Mouse (Mus musculus): ENCODE data around the gene Rab33a.

Gene Rab33a

DNA sequence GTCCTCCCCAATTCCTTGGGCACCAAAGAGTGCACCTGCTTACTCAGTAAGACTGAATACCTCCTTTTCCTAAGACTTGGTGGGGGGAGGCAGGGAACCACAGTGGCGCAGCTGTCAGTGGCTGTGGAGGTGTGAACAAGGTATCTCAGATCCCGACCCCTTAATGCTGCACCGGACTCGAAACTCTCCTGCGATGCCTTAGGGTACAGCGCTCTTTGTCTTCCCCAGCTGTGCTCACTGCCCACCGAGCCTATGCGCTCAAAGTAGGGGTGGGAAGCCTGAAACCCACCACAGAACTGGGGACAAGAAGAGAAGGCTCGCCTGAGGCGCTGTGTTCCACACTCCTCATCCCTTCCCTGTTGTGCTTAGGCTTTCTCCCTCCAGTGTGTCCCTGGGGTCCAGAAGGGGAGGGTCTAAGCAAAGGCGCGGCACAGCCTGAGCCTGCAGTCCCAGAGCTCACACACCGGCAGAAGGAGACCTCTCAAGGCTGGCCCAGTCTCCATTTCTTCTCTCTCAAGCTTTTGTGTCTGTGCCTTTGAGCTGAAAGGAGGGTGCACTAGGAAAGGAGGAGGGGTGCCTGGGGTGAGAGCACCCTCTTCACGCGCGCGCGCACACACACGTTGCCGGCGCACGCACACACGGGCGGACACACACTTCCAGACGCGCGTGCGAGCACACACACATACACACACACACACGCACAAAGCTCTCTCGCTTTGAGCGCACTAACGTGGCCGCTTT is at the start of gene Rab33a:
Gene Rab33a, plus strand, starts transcription at position 478 of the 741 bp plus-strand sequence.
- DNase-seq, result no peak

DNA sequence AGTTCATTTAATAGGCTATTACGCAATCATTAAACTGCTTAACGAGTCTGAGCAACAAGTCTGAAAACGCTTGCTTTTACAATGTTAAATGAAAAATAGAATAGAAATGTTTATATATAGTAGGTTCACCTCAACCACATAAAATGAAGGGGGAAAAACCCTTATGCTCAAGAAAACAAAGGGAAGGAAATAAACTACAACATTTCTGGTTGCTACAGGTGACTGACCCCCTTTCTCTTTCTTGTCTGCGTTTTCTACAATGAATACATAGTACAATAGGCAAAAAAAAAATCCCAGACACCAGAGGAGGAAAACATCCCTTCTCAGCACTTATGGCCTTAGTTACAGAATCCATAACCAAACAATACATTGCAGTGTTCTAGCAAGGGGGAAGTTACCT is 38.0 kb upstream of the Rab33a start:
- no peak for DNase-seq

DNA sequence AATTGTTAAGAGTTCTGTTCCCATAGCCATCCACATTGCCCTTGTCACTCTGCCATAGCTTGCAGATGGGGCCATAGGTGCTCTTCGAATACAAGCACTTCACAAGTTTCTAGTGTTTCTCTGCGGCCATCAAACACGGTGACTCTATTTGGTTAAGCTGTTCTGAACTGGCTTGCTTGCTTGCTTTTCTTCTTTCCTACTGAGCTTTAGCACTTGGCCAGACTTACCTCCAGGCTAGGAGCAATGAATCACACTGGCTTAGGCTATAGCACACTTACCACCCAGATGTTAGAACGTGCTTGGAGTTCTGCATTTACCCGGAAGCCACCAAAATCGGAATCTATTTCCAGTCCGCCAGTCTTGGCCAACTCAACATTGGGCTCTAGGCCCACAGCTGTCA is 37.4 kb upstream of the Rab33a start:
- DNase-seq, result no peak

- DNase-seq, result no peak
Measured at GRCm38 (mm10) chrX:48493763-48494162, 25.3 kb upstream of the Rab33a start.

DNA sequence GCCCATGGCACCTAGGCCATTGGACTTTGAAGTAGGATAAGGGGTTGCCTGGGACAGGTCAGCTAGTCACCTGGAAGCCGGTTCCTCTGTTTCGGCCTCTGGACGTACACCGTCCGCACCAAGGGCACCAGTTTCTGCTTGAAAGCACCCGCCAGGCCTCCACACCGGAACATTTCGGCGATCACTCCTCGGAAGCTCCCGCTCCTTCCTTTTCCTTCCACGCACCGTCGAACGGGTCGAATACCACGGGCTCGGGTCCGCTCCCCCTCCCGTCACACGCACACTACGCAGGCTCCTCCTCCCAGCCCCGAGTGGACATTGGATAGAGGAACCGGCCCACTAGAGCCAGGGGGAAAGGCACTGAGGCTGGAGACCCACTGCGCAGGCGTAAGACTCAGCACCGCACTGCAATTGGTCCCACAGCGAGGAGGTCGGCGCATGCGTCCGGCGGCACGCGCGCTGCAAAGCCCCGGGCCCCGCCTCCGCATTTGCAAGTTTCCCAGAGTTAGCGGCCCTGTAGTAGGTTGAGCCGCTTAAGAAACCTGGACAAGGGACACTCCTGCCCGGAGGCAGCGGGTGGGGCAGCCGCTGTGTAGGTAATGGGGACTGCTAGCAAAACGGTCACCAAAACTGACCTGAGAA is 5.8 kb upstream of the Rab33a start, which contains the start of gene Aifm1:
Gene Aifm1, minus strand, starts transcription at position 398 of the 642 bp plus-strand sequence.
- peak; percentile 94 for DNase-seq

- no peak for DNase-seq
Measured at GRCm38 (mm10) chrX:48513824-48514223, 5.3 kb upstream of the Rab33a start.

DNA sequence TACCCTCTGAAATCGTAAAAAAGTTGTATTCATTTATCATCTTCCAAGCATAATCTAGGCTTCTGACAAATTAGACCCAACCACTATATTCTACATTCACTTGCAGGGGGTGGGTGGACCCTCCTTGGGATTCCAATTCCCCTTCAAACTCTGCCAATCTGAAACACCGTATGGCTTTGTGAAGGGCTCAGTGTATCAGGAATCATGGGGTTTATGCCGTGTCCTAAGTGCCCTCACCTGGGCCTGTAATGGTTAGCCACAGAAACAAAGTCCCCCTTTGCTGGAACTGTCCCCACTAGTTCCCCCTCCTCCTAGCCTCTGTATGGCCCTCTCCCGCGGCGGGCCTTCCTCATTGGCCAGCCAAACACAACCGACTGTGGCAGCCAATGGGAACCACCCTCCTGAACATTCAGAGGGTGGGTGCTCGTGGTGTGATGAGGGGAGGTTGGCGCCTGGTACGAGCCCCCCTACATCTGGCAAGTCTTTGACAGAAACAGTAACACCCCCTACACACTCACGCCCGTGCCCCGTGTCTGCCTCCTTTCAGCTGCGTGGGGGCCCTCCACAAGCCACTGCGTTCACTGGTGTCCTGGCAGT is 776 bp upstream of the Rab33a start:
- DNase-seq, result peak; percentile 27

GRCm38 (mm10) chrX:48519549-48520085 is 532 bp downstream of the Rab33a start:
- no peak for DNase-seq

DNA sequence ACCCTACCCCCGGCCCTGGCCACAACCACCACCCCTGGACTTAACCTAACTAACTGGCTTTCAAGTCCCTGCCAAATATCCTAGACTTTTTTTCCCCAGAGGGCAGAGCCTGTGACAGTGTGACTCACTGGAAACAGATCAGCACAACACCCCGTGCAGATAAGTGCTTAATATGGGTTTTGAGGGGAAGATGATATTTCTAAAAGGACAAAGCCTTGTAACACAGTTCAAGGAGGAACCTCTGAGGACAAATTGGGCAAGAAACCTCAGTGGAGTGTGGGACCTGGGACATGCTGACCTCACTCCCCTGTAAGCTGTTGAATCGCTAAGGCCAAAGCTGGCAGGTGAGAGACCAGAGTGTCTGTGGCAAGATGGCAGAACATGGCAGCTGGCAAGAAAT is 2.6 kb downstream of the Rab33a start:
- DNase-seq, result no peak

GRCm38 (mm10) chrX:48523512-48523911 is 4.4 kb downstream of the Rab33a start:
- no peak for DNase-seq

DNA sequence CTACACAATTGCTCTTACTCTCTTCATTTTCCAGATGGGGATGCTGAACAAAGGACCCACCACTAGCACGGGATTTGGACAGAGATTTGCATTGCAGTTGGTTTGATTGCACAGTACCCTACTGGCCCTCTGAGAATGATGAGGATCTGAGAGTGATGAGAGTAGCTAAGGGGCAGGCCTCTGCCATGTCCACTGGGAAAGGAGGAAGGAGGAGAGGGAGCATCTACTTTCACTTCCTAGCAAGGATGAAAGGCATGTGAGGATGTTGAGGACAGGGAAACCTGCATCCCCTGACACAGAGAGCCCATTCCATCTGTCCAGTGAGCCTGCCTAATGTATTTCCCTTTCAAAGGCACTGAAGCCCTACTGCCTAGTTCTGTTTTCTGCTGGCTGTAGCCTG is 6.2 kb downstream of the Rab33a start:
- no peak for DNase-seq

GRCm38 (mm10) chrX:48525866-48526265 is 6.8 kb downstream of the Rab33a start:
- DNase-seq, result no peak

DNA sequence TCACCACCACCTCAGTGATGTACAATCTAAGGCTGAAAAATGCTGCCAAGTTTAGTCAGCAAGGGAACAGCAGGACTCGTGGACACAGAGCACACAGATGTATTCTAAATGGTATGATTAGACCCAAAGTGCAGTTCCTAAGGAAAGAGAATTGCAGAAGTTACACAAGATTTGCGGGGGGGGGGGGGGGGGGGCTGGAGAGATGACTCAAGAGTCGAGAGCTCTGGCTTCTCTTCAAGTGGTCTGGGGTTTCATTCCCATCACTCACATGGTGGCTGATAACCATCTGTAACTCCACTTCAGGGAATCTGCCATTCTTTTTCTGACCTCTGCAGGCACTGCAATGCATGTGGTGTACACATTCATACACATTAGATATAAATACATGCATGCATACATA is 7.3 kb downstream of the Rab33a start:
- DNase-seq, result no peak

DNA sequence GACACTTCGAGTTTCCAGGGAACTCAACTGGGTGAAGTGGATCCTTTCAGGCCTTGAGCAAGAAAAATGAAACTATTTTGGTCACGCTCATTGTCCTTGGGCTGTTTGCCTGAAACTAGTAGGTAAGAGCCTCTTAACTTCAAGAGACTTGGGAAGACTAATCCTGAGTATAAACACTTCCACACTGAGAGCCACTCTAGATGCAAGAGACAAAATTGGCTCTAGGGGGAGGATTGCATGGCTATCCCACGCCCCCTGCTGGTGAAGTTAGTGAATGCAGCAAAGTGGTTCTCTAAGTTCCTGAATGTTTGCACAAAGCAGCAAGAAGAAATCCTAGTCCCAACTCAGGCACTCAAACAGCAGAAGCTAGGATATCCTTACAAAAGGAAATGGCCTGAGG is 13.1 kb downstream of the Rab33a start:
- peak; percentile 68 for DNase-seq

Data from liver (tissue).